Mouse (Mus musculus) thymus, postnatal 4 days (tissue): ENCODE data around the gene Bloc1s5.

Source experiments
- DNase-seq: peaks from one replicate; pipeline ENCODE4 v3.0.0; 2021

The Bloc1s5 gene

DNA sequence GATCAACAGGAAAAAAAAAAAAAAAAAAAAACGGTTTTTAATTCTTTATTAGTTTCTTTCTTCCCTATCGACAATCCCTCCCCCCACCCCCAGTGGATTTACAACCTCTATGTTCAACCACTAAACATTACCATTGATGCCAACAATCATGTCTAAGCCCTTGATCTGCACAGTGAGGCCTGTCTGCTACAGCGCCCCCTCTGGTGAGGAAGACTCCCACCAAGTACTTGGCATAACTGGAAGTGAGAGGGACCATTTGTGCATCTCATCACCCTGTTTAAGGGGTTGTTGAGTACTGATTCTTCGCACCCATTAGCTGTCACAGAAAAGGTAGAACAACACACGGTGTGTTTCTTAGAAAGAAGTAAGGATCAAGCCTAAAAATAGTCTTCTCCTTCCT lies 86.2 kb downstream of the Bloc1s5 start:
- DNase-seq = peak; percentile 26

DNA sequence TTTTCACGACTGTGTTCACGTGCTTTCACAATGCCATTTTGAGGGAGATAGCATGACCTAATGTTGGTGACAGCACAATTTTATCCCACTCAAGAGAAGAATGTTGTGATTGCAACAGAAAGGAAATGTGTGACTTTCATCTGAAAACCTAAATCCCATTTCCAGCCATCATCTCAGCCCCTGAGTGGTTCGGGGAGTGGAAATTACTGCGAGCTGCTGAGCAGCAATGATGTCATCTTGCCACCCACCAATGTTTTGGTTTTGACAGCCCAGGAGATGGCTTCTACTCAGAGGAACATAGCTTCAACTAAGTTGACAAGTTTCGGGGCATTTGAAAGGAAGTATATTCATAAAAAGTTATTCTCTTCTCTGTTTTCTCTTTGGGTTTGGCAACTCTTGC lies 87.2 kb downstream of the Bloc1s5 start:
- DNase-seq = no peak

DNA sequence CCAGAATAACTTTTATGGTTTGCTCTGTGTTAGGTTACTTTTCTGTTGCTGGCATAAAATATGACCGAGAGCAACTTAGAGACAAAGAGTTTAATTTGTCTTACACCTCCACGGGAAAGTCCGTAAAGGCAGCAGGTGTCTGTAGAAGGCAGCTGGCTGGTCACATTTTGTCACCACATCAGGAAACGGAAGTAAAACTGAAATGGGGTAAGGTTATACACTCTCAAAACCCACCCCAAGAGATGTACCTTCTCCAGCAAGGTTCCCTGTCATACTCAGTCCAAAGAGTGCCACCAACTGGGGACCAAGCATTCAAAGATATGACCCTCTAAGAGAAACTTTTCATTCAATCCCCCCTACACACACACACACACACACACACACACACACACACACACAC lies 88.2 kb downstream of the Bloc1s5 start:
- no peak for DNase-seq

DNA sequence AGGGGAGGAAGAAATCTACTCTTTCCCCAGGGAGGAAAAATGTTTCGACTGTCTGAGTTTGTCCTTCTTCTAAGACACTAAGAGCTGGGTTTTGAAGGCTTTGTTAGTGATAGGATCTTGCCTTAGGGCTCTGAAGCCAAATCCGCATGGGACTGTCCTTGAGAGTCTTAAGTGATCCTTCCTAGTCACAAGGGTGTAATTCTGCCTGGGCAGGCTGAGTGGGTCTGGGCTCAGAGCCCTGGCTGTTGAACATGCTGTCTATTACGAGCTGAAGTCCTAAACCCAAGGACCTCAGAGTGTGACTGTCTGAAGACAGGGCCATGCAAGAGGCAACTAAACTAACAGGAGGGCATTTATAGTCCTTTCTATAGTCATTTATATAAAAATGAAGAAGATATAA lies 89.4 kb downstream of the Bloc1s5 start:
- DNase-seq = no peak

DNA sequence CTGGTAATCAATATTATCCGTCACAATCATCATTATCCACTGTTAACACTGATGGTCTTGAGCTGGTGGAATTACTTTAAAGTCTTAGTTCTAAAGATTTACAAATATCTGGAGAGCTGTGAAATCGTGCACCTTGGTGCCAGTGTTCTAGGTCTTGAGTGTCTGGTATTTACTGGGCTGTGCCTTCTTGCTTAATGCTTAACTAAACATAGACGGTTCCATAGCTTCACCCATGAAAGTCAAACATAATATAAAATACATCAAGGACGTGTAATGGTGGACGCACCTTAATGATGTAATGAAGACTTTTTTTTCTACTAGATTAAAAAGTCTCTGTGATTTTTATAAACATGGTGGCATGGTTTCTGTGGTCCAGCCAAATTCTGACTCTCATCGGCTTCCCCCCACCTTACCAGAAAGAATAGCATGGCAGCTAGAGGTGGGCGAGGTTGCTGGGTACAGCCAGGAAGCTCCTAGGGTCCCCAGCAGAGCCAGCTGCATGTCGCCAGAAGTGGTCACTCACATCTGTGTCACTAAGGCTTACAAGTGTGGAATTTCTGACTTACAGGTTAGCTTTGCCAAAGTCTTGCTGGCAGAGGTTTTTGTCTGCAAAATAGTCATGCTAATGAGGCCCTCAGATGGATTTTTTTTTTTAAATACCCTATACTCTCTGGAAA lies 90.0 kb downstream of the Bloc1s5 start:
- no peak for DNase-seq

DNA sequence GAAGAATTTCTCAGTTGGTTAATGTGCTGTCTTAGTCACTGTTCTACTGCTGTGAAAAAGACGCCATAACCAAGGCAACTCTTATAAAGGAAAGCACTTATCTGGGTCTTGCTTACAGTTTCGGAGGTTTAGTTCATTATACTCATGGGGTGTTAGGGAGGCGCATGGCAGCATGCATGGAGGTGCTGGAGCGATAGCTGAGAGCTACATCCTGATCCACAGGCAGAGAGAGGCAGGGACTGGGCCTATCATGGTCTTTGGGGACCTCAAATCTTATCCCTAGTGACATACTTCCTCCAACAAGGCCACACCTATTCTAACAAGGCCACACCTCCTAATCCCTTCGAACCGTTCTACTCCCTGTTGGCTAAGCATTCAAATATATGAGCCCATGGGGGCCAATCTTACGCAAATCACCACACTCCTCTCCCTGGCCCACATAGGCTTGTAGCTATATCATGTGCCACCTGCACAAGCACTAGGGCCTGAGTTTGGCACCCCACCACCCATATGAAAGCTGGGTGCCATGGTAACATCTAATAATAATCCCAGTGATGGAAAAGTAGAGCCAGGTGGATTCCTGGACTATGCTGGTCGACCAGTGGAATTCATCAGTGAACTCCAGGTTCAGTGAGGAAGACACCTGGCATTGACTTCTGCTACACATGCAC lies 91.3 kb downstream of the Bloc1s5 start:
- DNase-seq = no peak
